Mouse (Mus musculus) bone marrow, adult 2 months (tissue): Measurements from ENCODE around the gene Ubxn1.

Experiments
- CTCF ChIP-seq: fragments of 200-500 bp; IDR thresholded peaks from 2 replicates; pipeline ENCODE4 v1.5.1; 2011; ENCODE audit warnings: low read length, control low read depth; ENCODE audit not compliant: control insufficient read depth, insufficient read depth
- POLR2A ChIP-seq: fragments of 200-500 bp; IDR thresholded peaks from 2 replicates; pipeline ENCODE4 v1.6.1; 2011; ENCODE audit warnings: low read depth, mild to moderate bottlenecking, control low read depth, low read length, borderline replicate concordance; ENCODE audit not compliant: control insufficient read depth

DNA sequence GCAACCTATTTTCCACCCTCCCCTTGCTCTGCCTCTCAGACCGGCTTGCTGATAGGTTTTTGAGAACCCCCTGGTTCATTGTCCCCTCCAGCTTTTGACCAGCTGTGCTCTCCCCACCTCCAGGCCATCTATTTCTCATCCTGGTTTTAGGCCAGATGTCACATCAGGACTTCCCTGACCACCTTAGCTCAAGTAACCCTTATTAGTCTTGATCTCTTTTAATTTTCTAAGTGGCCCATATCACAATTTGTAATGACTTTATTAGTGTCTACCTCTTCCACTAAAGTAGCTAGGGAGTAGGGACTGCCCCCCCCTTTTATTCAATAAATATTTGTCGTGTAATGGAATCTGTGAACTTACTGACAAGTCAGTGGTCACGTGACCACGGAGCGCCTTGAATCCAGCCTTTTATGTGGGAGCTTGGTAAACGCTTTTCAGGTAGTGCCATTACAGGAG lies 49.6 kb downstream of the Ubxn1 start:
- TF ChIP-seq CTCF (no peak), POLR2A (no peak)
